Mouse (Mus musculus): Measurements from ENCODE around the gene Sec22a.

The Sec22a gene

DNA sequence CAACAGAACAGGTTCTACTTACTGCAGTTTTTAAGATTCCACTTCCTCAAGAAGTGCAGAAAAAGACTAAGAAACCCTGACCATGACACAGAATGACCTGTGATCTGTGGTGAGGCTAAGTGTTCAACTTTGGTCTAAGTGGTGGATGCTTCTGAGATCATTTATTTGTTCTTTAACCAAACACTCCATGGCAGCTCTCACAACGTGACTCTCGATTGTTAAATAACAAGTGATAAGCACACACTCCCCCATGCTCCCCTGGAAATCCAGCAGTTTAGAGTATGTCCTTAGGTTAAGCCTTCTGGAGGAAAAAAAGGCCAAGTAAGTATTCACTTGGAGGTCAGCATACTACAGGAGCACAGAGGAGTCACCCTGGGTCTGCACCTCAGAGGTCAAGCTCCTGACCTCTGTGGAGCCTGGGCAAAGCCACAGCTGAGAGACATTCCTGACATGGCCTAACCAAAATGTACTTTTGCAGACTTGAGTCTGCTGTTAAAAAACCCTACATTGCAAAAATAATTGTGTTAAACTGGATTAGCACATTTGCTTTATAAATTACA is 53.1 kb downstream of the Sec22a start:
- DNase-seq (ENCODE audit: low spot score in 2 of 2) = peak in 1 of 2 experiments; percentile 3

DNA sequence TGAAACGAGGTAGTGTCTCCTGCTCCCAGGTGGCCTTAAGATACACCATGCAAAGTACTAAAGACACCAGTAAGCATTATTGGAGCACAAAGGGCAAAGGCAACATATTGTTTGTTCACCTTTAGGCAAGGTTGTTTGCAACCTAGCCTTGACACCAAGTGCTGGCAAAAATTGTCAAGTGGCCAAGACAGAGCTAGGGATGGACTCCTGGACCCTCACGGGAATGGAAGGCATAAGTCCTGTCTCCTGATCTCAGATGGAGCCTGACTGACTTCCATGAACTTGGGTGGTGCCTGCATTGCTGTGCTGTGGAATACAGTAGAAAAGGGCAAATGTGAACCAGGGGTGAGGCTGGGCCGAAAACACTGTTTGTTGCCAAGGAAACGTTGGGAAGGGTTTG is 54.1 kb downstream of the Sec22a start:
- DNase-seq (ENCODE audit: low spot score in 2 of 2) = peak in 1 of 2 experiments; percentile 5

DNA sequence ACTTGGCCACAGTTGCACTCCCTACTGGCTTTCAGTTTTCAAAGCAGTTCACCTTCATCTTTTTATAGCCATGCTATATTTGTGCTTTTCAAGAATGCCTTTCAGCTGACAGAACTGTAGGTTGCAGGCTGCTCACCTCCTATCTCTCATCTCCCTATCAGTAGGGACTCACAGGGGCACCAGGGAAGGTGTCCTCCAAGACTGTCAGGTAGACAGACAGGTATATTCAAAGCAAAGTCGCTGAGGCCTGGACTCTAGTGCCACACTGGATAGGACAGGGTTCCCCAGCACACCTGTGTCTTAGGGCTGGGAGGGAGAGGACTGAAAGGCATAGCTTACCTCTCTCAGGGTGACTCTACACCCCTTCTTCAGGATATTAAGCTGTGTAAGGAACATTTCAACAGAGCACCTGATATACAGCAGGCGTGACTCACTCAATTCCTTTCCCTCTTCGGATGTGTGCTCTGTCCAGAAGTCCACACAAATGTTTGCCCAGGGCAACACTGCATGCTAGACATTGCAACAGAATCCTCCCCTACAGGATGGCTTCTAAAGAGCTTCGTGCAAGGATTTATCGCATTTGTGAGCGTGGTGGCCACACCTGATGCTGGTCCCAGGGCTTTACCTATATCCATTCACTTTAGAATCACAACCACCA is 55.1 kb downstream of the Sec22a start:
- DNase-seq (ENCODE audit: low spot score in 2 of 2) = no peak

DNA sequence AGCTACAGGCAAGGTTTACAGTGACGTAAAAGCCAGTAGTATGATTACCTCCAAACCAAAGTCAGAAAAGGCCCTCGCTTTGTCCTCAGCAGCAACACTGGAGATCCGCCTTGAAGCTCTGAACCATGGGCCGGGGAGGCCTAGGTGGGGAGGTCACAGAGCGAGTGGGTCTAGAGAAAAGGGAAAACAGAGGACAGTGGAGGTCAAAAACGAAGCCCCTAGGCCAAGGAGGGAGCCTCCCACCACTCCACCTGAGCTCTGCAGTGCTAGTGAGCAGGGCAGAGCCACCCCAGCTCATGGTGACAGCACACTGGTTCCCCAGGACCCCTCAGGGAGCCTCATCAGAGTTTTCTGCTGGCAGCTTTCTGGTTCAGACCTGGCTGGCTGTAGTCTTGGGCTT is 55.7 kb downstream of the Sec22a start:
- DNase-seq (ENCODE audit: low spot score in 2 of 2) = no peak

DNA sequence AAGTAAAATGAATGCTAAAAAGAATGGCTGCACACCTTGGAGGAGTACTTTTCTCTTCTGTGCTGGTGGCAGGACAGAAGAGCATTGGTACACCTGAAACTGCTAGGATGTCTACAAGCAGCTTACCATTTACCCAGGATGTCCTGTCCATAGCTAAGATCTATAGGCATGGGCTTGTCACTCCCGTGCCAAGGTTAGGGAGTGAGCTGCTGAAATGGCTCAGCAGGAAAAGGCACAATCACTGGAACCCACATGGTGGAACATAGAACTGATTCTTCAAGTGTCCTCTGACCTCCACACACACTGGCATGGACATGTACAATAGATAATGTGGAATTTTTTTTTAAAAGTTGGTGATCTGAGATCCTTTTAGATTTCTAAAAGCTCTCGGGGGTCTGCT is 56.4 kb downstream of the Sec22a start:
- no peak for DNase-seq (ENCODE audit: low spot score in 2 of 2)

DNA sequence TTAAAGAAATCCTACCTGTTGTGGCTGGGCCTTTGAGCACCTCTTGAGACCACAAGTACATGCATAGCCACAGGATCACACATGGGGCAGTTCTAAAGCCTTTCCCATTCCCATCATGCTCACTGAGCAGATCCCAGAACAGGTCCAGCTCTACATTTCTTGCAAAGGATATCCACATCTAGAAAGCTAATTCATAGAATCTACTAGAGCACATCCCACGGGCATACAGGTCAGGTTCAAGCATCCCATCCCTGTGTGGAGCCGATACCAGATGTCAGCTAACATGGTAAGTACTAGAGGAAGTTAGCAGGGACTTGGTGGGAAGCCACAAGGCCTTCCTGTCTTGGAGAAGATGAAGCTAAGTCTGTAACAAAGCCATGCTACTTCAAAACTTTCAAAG is 57.1 kb downstream of the Sec22a start:
- DNase-seq (ENCODE audit: low spot score in 2 of 2) = no peak

DNA sequence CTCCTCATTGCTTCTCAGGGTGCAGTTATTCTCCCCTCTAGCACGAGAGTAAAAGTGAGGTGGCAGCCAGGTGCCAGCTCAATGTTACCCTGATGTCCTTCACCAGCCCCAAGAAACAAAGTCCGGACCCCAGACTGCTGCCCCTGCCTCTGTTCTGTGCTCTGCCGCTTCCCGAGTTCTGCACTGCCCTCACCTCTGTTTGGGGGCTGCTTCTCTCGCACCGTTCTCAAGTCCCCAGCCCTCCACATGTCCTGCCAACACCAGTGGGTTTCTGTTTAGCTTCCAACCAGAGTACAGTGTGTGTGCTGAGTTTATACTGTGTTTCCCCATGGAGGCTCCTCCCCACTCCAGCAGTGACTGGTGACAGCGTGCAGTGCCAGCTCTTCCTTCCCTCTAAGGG is 58.5 kb downstream of the Sec22a start:
- no peak for DNase-seq (ENCODE audit: low spot score in 2 of 2)

DNA sequence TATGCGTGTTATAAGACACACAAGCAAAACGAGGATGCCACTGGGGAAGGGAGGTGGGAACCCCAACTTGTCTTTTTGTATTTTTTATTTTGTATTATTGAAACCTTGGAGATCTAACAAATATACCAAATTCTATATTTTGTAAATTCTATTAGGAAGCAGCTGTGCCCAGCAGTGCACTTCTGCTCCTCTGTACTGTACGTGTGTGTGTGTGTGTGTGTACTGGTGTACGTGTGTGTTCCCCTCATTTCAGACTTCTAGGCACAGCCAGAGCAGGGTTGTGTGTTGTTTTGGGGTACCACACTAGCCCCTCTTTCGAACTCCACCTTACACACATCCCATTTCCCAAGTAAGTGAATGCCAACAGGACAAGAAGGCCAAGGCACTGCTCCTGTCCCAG is 59.3 kb downstream of the Sec22a start:
- DNase-seq (ENCODE audit: low spot score in 2 of 2) = no peak

DNA sequence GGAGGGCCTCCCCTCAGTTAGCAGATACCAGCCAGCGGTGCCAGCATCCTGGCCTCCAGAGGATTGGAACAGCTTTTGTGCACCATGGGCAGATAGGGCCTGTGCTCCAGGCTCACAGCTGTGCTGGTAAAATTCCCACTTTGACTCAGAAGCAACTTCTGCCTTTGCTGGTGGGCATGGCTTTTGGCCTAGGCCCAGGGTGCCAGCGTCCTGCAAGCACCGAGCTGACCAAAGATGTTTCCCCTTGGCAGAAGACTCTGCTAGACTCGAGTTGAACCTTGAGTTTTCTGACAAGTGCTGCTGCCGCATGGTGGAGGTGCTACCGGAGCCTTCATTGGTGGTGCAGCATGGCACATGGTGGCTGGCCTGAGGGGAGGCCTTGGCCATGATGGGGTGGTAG is 60.0 kb downstream of the Sec22a start:
- no peak for DNase-seq (ENCODE audit: low spot score in 2 of 2)

DNA sequence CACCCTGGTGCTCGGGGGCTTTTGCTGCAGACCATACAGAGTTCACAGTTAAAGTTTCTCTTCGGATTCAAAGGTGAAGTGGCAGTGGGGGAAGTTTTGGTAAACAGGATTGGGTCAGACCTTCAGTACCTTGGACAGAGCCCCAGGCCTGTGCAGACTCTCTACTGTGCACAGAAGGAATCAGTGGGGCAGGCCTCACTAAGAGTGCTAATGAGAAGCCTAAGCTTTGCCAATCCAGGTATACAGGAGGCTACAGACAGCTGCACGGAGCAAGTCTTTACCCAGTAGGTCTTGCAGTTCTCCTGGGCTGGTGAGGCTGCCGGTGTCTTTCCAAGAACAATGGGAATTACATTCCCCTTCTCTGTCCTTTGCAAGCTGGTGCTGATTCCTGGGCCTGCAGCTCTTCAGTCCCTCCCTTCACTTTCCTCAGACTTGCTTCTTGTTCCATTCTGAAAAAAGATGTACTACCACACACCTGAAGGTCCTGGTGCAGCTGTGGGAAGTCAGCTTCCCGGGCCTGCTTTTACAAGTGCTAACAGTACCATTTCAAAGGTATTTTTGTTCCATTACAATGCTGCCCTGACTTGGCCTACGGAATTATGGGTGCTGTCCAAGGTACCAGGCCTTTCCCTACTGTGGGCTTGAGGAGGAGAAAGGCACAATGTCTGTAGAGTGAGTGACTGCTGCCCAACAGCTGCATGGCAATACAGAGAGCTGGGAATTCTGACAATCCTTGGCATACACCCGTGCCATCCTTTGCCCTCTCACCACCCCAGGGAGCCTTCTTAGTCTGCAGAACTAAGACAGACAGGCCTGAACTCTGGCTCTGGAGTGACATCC is 61.1 kb downstream of the Sec22a start:
- DNase-seq (ENCODE audit: low spot score in 2 of 2) = no peak

DNA sequence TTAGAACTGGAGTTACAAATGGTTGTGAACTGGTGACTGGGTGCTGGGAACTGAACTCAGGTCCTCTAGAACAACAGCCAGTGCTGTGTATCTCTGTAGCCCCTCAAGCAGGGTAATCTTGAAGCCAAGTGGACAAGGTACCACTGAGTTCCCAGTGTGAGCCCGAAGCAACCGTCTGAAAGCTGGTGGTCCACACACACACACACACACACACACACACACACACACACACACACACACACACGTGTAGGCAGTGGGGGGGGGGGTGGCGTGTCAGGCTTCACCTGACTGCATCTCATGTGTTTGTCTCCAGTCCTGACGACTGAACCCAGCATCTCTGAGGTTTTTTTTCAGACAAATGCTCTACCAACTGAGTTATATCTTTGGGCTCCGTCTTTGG is 63.6 kb downstream of the Sec22a start:
- DNase-seq (ENCODE audit: low spot score in 2 of 2) = no peak

DNA sequence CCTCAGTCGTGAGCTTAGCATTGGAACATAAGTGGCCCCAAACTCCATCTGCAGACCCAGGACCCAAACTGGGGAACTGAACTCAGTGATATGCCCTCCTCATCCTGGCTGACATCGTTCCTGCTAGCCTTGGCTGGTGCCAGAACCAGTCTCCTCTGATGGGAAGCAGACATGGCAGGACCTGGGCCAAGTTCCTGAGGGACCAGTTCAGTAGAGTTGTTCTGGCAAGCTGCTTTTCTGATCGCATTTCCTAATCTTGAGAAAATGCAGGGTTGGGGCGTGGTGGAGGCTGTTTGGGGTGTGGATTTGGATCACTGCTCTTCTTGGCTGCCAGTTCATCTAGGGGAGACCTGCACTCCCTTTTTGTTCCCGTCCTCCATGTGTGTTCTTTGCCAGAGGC is 65.9 kb downstream of the Sec22a start:
- no peak for DNase-seq (ENCODE audit: low spot score in 2 of 2)

DNA sequence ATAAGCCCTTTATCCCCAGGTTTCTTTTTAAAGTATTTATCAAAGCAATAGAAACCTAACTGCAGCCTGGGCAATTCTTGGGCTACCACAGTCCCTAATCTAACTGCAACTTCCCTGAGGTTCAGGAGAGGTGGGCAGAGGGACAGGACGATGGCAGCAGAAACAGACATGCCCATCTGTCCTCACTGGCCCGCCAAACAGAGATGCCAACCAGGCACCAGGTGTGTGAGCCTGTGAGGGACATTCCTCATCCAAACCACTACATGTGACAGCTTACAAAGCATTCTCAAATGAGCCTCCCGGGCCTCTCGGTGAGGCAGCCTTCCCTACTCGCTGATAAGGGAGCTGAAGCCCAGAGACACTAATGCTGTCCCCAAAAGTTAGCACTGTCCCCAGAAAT is 76.5 kb downstream of the Sec22a start:
- DNase-seq (ENCODE audit: low spot score in 2 of 2) = no peak

DNA sequence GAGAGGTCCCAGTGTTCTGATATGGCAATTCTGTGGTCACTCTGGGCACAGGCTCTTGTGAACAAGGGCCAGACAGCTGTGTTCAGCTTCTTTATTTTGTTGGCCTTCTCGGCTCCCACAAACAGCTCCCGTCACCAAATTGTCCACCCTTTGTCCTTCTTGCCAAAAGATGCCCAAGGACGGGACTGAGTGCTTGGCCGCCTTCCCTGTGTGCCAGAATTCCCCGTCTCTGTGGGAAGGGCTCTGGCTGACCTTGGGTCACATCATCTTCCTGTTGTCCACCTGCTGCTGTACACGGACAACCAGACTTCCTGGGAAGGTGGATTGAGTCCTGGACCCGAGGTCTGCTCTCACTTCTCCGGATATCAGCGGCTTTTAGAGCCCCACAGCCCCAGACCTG is 77.9 kb downstream of the Sec22a start:
- DNase-seq (ENCODE audit: low spot score in 2 of 2) = no peak

DNA sequence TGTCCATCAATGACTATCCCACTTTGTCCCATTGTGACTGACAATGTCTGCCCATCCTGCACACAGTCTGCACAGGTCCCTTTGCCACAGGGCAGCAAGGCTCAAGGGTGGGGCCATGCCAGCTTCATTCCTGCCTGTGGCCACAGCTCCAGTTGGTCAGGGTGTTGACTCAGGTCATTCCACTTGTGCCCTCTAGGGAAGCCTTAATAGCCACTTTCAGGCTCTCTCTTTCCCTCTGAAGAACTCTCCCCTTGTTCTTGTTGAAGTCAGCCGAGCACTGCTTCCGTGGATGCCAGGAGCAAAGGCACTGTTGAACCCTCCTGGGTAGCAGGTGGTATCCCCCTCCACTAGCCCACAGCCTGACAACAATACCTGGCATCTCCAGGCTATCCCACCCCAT is 81.3 kb downstream of the Sec22a start:
- DNase-seq (ENCODE audit: low spot score in 2 of 2) = no peak

DNA sequence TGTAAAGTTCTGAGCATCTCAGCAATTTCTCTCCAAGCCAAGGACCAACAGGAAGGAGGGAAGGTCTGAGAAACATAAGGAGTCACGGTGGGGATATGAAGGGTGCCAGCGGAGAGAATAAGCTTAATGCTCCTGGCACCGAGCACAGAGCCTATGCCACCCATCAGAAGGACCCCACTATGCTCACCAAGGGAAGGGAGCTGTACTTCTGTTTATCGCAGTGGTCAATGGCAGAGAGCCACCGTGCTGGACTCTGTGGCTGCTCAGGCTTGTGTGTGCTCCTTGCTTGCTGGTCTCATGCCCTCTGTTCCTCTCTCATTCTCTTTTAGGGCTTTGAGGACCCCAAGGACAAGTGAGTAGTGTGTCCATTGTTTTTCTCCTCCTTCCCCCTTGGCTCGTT is 85.6 kb downstream of the Sec22a start:
- no peak for DNase-seq (ENCODE audit: low spot score in 2 of 2)

DNA sequence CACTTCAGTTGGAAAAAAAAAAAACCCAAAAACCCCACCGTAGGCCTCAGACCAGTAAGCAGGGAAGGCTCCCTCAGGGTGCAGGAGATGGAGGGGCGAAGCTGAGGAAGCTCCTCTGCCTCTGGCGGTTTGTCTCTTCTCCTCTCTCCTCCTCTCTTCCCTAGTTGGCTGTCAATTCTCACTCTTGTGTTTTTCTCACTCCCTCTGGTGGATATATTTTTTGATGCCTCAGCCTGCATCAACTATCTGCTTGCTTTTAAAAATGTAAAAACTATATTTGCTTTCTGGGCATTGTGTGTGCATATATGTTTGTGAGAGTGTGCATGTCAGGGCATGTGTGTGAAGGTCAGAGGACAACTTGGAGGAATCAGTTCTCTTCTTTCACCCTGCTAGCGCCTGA is 91.3 kb downstream of the Sec22a start:
- DNase-seq (ENCODE audit: low spot score in 2 of 2) = no peak

DNA sequence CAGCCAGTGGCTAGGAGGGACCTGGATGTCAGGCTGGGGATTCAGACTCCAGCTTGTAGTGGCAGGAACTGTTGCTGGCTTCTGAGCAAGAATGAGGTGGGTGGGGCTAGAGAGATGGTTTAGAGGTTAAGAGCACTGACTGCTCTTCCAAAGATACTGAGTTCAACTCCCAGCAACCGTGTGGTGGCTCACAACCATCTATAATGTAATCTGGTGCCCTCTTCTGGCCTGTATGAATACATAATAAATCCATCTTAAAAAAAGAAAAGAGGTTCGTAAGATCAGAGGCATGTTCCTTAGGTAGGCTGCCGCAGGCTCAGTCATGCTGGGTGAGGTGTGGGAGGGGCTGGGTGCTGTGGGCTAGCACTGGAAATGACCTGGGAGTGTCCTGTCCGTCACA is 92.1 kb downstream of the Sec22a start:
- DNase-seq (ENCODE audit: low spot score in 2 of 2) = no peak

DNA sequence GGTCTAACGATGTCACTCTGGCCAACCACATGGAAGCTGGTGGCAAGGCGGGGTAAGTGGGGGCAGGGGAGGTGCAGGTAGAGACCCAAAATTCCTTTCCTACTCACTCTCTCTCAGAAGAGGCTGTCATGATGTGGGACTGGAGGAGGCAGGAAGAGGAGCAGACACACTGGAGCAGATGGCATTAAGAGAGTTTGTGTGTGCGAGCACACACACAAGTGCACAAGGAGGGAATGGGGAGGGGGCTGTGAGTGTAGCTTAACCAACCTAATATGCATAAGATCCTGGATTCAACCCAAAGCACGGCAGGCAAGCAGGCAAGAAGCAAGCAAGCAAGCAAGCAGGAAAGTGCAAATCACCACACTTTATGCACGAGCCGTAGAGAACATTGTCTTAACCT is 92.8 kb downstream of the Sec22a start:
- no peak for DNase-seq (ENCODE audit: low spot score in 2 of 2)

DNA sequence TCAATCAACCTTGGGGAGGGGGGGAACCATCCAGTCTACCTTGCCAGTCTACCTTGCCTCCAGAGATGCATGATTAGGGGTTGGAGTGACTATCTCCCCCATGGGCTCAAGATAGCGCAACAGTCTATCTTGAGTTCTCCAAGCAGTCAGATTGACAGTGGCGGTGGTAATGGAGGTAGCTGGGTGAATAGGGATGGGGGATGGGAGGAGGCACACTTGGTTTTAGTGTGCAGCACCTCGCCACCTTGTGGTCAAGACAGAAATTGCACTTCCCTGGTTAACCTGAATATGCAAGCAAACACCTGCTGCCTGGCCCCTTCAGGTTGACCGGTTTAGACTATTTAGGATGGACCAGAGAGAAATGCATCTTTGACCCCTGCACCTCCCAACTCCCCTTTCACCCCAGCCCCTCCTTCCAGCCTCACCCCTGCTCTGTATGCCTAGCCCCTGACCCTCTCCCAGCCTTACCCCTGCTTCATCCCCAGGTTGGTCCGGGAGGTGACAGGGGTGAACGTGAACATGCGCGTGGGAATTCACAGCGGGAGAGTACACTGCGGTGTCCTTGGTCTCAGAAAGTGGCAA is 93.3 kb downstream of the Sec22a start:
- DNase-seq (ENCODE audit: low spot score in 2 of 2) = peak; percentile 68 to 84
